Mouse (Mus musculus) C2C12 (cell line): ENCODE measurements at regions not wholly inside any gene's neighbourhood (a gene's known extent, or its start where the extent isn't known, plus 50 kb on each side); places are given as distances from the start of the nearest gene placed in this dataset.

ENCODE experiments used
- H3K27me3 ChIP-seq: one replicate; pipeline ENCODE4 v1.6.1; 2011; ENCODE audit not compliant: control insufficient read depth, insufficient read depth, insufficient read length
- H3K36me3 ChIP-seq: one replicate; pipeline ENCODE4 v1.6.1; 2011; ENCODE audit not compliant: control insufficient read depth, insufficient read depth
- H3K4me3 ChIP-seq: one replicate; pipeline ENCODE4 v1.5.1; 2011; ENCODE audit warnings: mild to moderate bottlenecking, control low read depth; ENCODE audit not compliant: poor library complexity, insufficient read depth, severe bottlenecking
- H3K79me2 ChIP-seq: one replicate; pipeline ENCODE4 v1.6.1; 2011; ENCODE audit not compliant: control insufficient read depth, insufficient read depth
- H3K79me3 ChIP-seq: one replicate; pipeline ENCODE4 v1.6.1; 2011; ENCODE audit warnings: low read depth, control low read depth
- H3ac ChIP-seq: one replicate; pipeline ENCODE3; 2011; ENCODE audit warnings: low read depth; ENCODE audit not compliant: control insufficient read depth, insufficient read length
- CEBPB ChIP-seq: IDR thresholded peaks from one replicate; pipeline ENCODE4 v1.6.1; 2011; ENCODE audit warnings: low read depth, mild to moderate bottlenecking, control low read depth, moderate library complexity
- CTCF ChIP-seq: IDR thresholded peaks from one replicate; pipeline ENCODE4 v1.5.1; 2011; ENCODE audit not compliant: control insufficient read depth, insufficient read depth, insufficient read length
- FOSL1 ChIP-seq: IDR thresholded peaks from one replicate; pipeline ENCODE4 v1.8.0; 2011; ENCODE audit warnings: mild to moderate bottlenecking, low read length; ENCODE audit not compliant: poor library complexity, insufficient read depth, severe bottlenecking
- MAX ChIP-seq: IDR thresholded peaks from one replicate; pipeline ENCODE4 v1.6.1; 2011; ENCODE audit warnings: mild to moderate bottlenecking, control low read depth
- MYOD1 ChIP-seq: IDR thresholded peaks from one replicate; pipeline ENCODE4 v1.6.1; 2011; ENCODE audit warnings: low read depth; ENCODE audit not compliant: control insufficient read depth, insufficient read length
- MYOG ChIP-seq: IDR thresholded peaks from one replicate; pipeline ENCODE4 v1.6.1; 2011; ENCODE audit not compliant: control insufficient read depth, insufficient read length; ENCODE audit errors: extremely low read depth
- USF1 ChIP-seq: IDR thresholded peaks from one replicate; pipeline ENCODE4 v1.6.1; 2011; ENCODE audit warnings: low read depth, mild to moderate bottlenecking, control low read depth, moderate library complexity

DNA sequence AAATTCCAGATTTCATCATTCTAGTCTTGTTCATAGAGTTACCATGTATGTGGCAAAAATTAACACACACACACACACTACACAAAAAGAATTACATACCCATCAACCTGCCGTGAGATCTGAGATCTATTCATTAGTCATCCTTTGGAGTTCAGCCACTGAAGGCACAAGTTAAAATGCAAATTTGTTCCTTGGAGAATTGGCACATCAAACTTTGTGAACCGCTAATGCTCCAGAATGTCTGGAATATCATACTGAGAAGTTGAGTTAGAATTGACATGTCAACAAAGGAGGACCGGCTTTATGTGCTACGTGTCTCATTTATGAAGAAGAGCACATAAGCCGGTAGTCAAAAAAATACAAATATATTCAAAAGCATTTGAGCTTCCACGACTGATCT is 198.5 kb downstream of the Dad1 start:
- H3K79me2 ChIP-seq, result no peaks in the 10 kb centered on the region
- H3K36me3 ChIP-seq, result no peaks in the 10 kb centered on the region
- H3K4me3 ChIP-seq, result no peak overlapping the region
- no peak overlapping the region for H3ac ChIP-seq
- H3K27me3 ChIP-seq, result peaks cover 5% of the 10 kb centered on the region
- H3K79me3 ChIP-seq, result no peaks in the 10 kb centered on the region
- TF ChIP-seq MAX (no peak), CEBPB (no peak), CTCF (no peak), FOSL1 (no peak), MYOG (no peak), USF1 (no peak), MYOD1 (no peak)

DNA sequence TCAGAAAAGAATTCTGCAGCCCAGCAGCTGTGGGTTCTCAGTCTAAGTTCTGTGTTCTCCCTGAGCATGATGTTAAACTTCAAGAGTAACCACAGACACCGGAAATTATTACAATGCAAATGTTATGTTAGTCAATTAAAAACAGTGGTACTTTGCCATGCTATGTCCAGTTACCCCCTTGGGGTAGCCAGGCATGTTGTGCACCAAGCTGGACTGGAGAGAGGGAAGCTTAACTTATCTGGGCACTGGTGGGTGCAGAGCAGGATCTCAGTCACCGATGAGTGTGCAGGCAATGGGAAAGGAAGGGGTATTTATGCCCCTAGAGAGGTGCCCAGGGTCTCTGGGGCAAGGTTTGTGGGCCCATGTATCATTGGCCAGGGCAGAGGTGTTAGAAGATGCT is 211.6 kb downstream of the Dad1 start:
- TF ChIP-seq MYOG, result no peak
- Histone ChIP-seq H3K79me3 (no peaks in the 10 kb centered on the region), H3K79me2 (no peaks in the 10 kb centered on the region), H3K4me3 (no peak overlapping the region), H3ac (no peak overlapping the region), H3K27me3 (no peaks in the 10 kb centered on the region), H3K36me3 (no peaks in the 10 kb centered on the region)

- H3ac ChIP-seq, result no peak overlapping the region
- no peaks in the 10 kb centered on the region for H3K79me2 ChIP-seq
- no peak for TF ChIP-seq FOSL1
- TF ChIP-seq MAX, result no peak
- TF ChIP-seq MYOD1, result no peak
- TF ChIP-seq CTCF, result no peak
- no peak for TF ChIP-seq USF1
- no peak for TF ChIP-seq CEBPB
- TF ChIP-seq MYOG, result no peak
- no peaks in the 10 kb centered on the region for H3K79me3 ChIP-seq
- H3K4me3 ChIP-seq, result no peak overlapping the region
- H3K27me3 ChIP-seq, result no peaks in the 10 kb centered on the region
- H3K36me3 ChIP-seq, result no peaks in the 10 kb centered on the region
Observed at GRCm38 (mm10) chr14:54040644-54041043, 213.3 kb downstream of the Dad1 start.

GRCm38 (mm10) chr14:54034516-54034915 is 219.4 kb downstream of the Dad1 start:
- no peaks in the 10 kb centered on the region for H3K79me2 ChIP-seq
- no peaks in the 10 kb centered on the region for H3K36me3 ChIP-seq
- TF ChIP-seq MYOG, result no peak
- no peak for TF ChIP-seq MAX
- no peak for TF ChIP-seq FOSL1
- no peak for TF ChIP-seq USF1
- no peak for TF ChIP-seq MYOD1
- no peak for TF ChIP-seq CEBPB
- TF ChIP-seq CTCF, result no peak
- H3K27me3 ChIP-seq, result no peaks in the 10 kb centered on the region
- no peak overlapping the region for H3ac ChIP-seq
- H3K4me3 ChIP-seq, result no peak overlapping the region
- no peaks in the 10 kb centered on the region for H3K79me3 ChIP-seq

GRCm38 (mm10) chr14:54023552-54023951 is 230.4 kb downstream of the Dad1 start:
- Histone ChIP-seq H3K36me3 (no peaks in the 10 kb centered on the region), H3K4me3 (no peak overlapping the region), H3ac (no peak overlapping the region), H3K79me2 (no peaks in the 10 kb centered on the region), H3K79me3 (no peaks in the 10 kb centered on the region), H3K27me3 (peaks cover 9% of the 10 kb centered on the region)
- no peak for TF ChIP-seq CTCF
- no peak for TF ChIP-seq MAX
- TF ChIP-seq FOSL1, result no peak
- TF ChIP-seq MYOD1, result no peak
- TF ChIP-seq MYOG, result no peak
- TF ChIP-seq CEBPB, result no peak
- TF ChIP-seq USF1, result no peak

DNA sequence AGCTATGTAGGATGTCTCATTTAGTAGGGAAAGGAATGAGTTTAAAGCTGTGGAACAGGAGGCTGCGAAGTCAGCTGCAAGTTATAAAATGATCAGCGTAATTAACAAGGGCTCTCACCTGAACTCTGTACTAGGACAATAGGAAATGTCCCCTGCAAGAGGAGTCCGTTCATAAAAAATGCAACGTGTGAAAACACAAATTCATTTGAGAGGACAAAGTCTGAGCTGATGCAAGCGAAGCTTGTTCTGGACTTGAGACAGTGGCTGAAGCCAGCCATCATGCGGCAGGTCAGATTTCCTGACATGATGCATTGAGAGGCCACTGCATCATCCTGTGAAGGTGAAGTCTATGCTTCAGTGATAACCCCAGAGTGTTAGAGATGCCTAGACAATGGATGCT is 232.5 kb downstream of the Dad1 start:
- H3ac ChIP-seq, result no peak overlapping the region
- H3K79me3 ChIP-seq, result no peaks in the 10 kb centered on the region
- no peaks in the 10 kb centered on the region for H3K36me3 ChIP-seq
- peaks cover 5% of the 10 kb centered on the region for H3K27me3 ChIP-seq
- no peaks in the 10 kb centered on the region for H3K79me2 ChIP-seq
- no peak for TF ChIP-seq USF1
- TF ChIP-seq MYOG, result no peak
- no peak for TF ChIP-seq CEBPB
- no peak for TF ChIP-seq CTCF
- no peak for TF ChIP-seq FOSL1
- TF ChIP-seq MAX, result no peak
- TF ChIP-seq MYOD1, result no peak
- no peak overlapping the region for H3K4me3 ChIP-seq
